Mouse (Mus musculus): ENCODE results near the gene Slc6a6. TPM values are rescaled to one million over a fixed set of nuclear protein-coding genes. Genes with fewer than 3 reads are reported as not detected.

The Slc6a6 gene
- polyA plus RNA-seq, 1 experiment from 2014 or later, result 49.5 TPM

- Histone ChIP-seq H3K9me3 (replicated peaks) (no peaks in the 10 kb centered on the region), H3K4me3 (no peak overlapping the region), H3K36me3 (no peaks in the 10 kb centered on the region), H3K27me3 (ENCODE audit: low read depth, poor library complexity, severe bottlenecking) (no peaks in the 10 kb centered on the region), H3K27ac (replicated peaks) (no peak overlapping the region), H3K4me1 (0 out of 2 replicates have a peak, but pooled peaks cover 2% of the 10 kb centered on the region)
- DNase-seq (ENCODE audit: low spot score), result no peak
- 73% methylated on average over 8 of the region's 9 CpGs for WGBS
These were observed 95.4 kb downstream of the Slc6a6 start for GRCm38 (mm10) chr6:91779206-91779605.

- Histone ChIP-seq H3K4me1 (no peaks in the 10 kb centered on the region), H3K36me3 (no peaks in the 10 kb centered on the region), H3K4me3 (no peak overlapping the region), H3K27me3 (ENCODE audit: low read depth, poor library complexity, severe bottlenecking) (no peaks in the 10 kb centered on the region), H3K9me3 (replicated peaks) (no peaks in the 10 kb centered on the region), H3K27ac (replicated peaks) (no peak overlapping the region)
- DNase-seq (ENCODE audit: low spot score), result no peak
- WGBS, result 88% methylated on average over 3 of the region's 3 CpGs
These were observed 101.2 kb downstream of the Slc6a6 start for GRCm38 (mm10) chr6:91785018-91785417.

- WGBS, result 83% methylated on average over 9 of the region's 9 CpGs
- H3K27ac ChIP-seq (replicated peaks), result no peak overlapping the region
- no peaks in the 10 kb centered on the region for H3K27me3 ChIP-seq (ENCODE audit: low read depth, poor library complexity, severe bottlenecking)
These were observed 104.5 kb downstream of the Slc6a6 start for GRCm38 (mm10) chr6:91788311-91788798.

GRCm38 (mm10) chr6:91795640-91796039, 111.8 kb downstream of the Slc6a6 start:
- Histone ChIP-seq H3K4me1 (peaks cover 42% of the 10 kb centered on the region), H3K9me3 (replicated peaks) (no peaks in the 10 kb centered on the region), H3K27me3 (ENCODE audit: low read depth, poor library complexity, severe bottlenecking) (no peaks in the 10 kb centered on the region), H3K4me3 (no peak overlapping the region), H3K27ac (replicated peaks) (no peak overlapping the region), H3K36me3 (no peaks in the 10 kb centered on the region)
- 71% methylated on average over 3 of the region's 3 CpGs for WGBS
- DNase-seq (ENCODE audit: low spot score), result no peak

More at GRCm38 (mm10) chr6:91788311-91788798, 104.5 kb downstream of the Slc6a6 start:
- no peak overlapping the region for H3K4me3 ChIP-seq
- H3K4me1 ChIP-seq, result peaks cover 12% of the 10 kb centered on the region
- H3K9me3 ChIP-seq (replicated peaks), result no peaks in the 10 kb centered on the region
- no peak for DNase-seq (ENCODE audit: low spot score)
- no peaks in the 10 kb centered on the region for H3K36me3 ChIP-seq

GRCm38 (mm10) chr6:91796064-91796463, 112.2 kb downstream of the Slc6a6 start:
- H3K4me3 ChIP-seq, result no peak overlapping the region
- 77% methylated on average over 9 of the region's 9 CpGs for WGBS
- DNase-seq (ENCODE audit: low spot score), result no peak

GRCm38 (mm10) chr6:91796736-91797135, 112.9 kb downstream of the Slc6a6 start:
- 89% methylated on average over 4 of the region's 4 CpGs for WGBS
- H3K27me3 ChIP-seq (ENCODE audit: low read depth, poor library complexity, severe bottlenecking), result no peaks in the 10 kb centered on the region
- H3K4me3 ChIP-seq, result no peak overlapping the region
- H3K9me3 ChIP-seq (replicated peaks), result no peaks in the 10 kb centered on the region
- peaks cover 38% of the 10 kb centered on the region for H3K4me1 ChIP-seq
- no peak for DNase-seq (ENCODE audit: low spot score)
- H3K36me3 ChIP-seq, result no peaks in the 10 kb centered on the region
- no peak overlapping the region; the same call in 1 of the 2 replicates for H3K27ac ChIP-seq (replicated peaks)

More at GRCm38 (mm10) chr6:91796064-91796463, 112.2 kb downstream of the Slc6a6 start:
- no peak overlapping the region for H3K27ac ChIP-seq (replicated peaks)
- no peaks in the 10 kb centered on the region for H3K27me3 ChIP-seq (ENCODE audit: low read depth, poor library complexity, severe bottlenecking)
- no peaks in the 10 kb centered on the region for H3K36me3 ChIP-seq
- H3K4me1 ChIP-seq, result peaks cover 42% of the 10 kb centered on the region
- no peaks in the 10 kb centered on the region for H3K9me3 ChIP-seq (replicated peaks)

- WGBS, result 80% methylated on average over 12 of the region's 12 CpGs
- Histone ChIP-seq H3K27ac (replicated peaks) (0 out of 2 replicates have a peak overlapping the region, but pooled peaks have one; percentile 0), H3K4me1 (peaks cover 30% of the 10 kb centered on the region), H3K27me3 (ENCODE audit: low read depth, poor library complexity, severe bottlenecking) (no peaks in the 10 kb centered on the region; the same call in 1 of the 2 replicates), H3K9me3 (replicated peaks) (no peaks in the 10 kb centered on the region), H3K4me3 (no peak overlapping the region), H3K36me3 (no peaks in the 10 kb centered on the region)
- DNase-seq (ENCODE audit: low spot score), result no peak
These were observed 114.6 kb downstream of the Slc6a6 start for GRCm38 (mm10) chr6:91798496-91798895.

GRCm38 (mm10) chr6:91804177-91804576, 120.3 kb downstream of the Slc6a6 start:
- H3K27me3 ChIP-seq (ENCODE audit: low read depth, poor library complexity, severe bottlenecking), result peaks cover 49% of the 10 kb centered on the region
- no peaks in the 10 kb centered on the region for H3K9me3 ChIP-seq (replicated peaks)
- DNase-seq (ENCODE audit: low spot score), result no peak
- H3K4me3 ChIP-seq, result no peak overlapping the region
- H3K36me3 ChIP-seq, result no peaks in the 10 kb centered on the region
- no peak overlapping the region for H3K27ac ChIP-seq (replicated peaks)
- 60% methylated on average over 7 of the region's 7 CpGs for WGBS
- peaks cover 25% of the 10 kb centered on the region for H3K4me1 ChIP-seq

GRCm38 (mm10) chr6:91807169-91807568, 123.3 kb downstream of the Slc6a6 start:
- H3K27me3 ChIP-seq (ENCODE audit: low read depth, poor library complexity, severe bottlenecking), result peaks cover 49% of the 10 kb centered on the region
- no peaks in the 10 kb centered on the region for H3K9me3 ChIP-seq (replicated peaks)
- H3K4me1 ChIP-seq, result peaks cover 21% of the 10 kb centered on the region
- H3K27ac ChIP-seq (replicated peaks), result peak overlapping the region; percentile 76
- no peaks in the 10 kb centered on the region for H3K36me3 ChIP-seq
- peak; percentile 53 for DNase-seq (ENCODE audit: low spot score)
- peak overlapping the region; percentile 51 for H3K4me3 ChIP-seq
- WGBS, result 2% methylated on average over 23 of the region's 23 CpGs

- no peak for DNase-seq (ENCODE audit: low spot score)
- Histone ChIP-seq H3K27me3 (ENCODE audit: low read depth, poor library complexity, severe bottlenecking) (peaks cover 49% of the 10 kb centered on the region), H3K4me1 (peaks cover 21% of the 10 kb centered on the region), H3K36me3 (no peaks in the 10 kb centered on the region), H3K27ac (replicated peaks) (no peak overlapping the region), H3K9me3 (replicated peaks) (no peaks in the 10 kb centered on the region), H3K4me3 (no peak overlapping the region)
- 53% methylated on average over 6 of the region's 6 CpGs for WGBS
These were observed 124.2 kb downstream of the Slc6a6 start for GRCm38 (mm10) chr6:91808022-91808421.

Other genes with a start within 250 kb of the Slc6a6 start
- gene Chchd4, start 210.5 kb upstream of the Slc6a6 start, polyA plus RNA-seq (2016; fragmentation: Nextera tagmentation; extraction: Ambion mirVana), result 30.7 and 34.3 TPM in 2 replicates
- gene Tmem43, start 210.3 kb upstream of the Slc6a6 start, polyA plus RNA-seq (2016; fragmentation: Nextera tagmentation; extraction: Ambion mirVana), result 72.0 and 74.8 TPM in 2 replicates
- gene Xpc, start 168.2 kb upstream of the Slc6a6 start, polyA plus RNA-seq (2016; fragmentation: Nextera tagmentation; extraction: Ambion mirVana), result 22.8 and 24.3 TPM in 2 replicates
- 341 and 391 TPM in 2 replicates for gene Lsm3, start 168.1 kb upstream of the Slc6a6 start, polyA plus RNA-seq (2016; fragmentation: Nextera tagmentation; extraction: Ambion mirVana)
- 0.28 and 0.70 TPM in 2 replicates for gene Grip2, start 143.2 kb downstream of the Slc6a6 start, polyA plus RNA-seq (2016; fragmentation: Nextera tagmentation; extraction: Ambion mirVana)
- gene Ccdc174, start 194.0 kb downstream of the Slc6a6 start, polyA plus RNA-seq (2016; fragmentation: Nextera tagmentation; extraction: Ambion mirVana), result 36.0 and 37.5 TPM in 2 replicates
- gene 4930590J08Rik, start 218.8 kb downstream of the Slc6a6 start, polyA plus RNA-seq (2016; fragmentation: Nextera tagmentation; extraction: Ambion mirVana), result 0.34 and 0.41 TPM in 2 replicates

Data from midbrain, embryonic 10.5 days (tissue).